Mouse (Mus musculus) B cell, adult 2 months (primary cell): ENCODE measurements around the gene Trim41.
A peak's percentile ranks its signal among the peaks of the same experiment; 100 is the strongest.
"Not testable (repeated sequence)": the region's sequence is repeated elsewhere in the genome, so short reads cannot be mapped to it uniquely, and the experiment has no call there.

ENCODE experiments used
- DNase-seq, 2 experiments: peaks; one replicate each; pipeline ENCODE4 v3.0.0; 2022

The Trim41 gene

GRCm38 (mm10) chr11:48816800-48817665 lies at the start of gene Trim41:
TSS of gene Trim41 (minus strand) at chr11:48817353.
- DNase-seq, result peak; percentile 100

GRCm38 (mm10) chr11:48866481-48866880 lies 49.3 kb upstream of the Trim41 start:
- no peak for DNase-seq

GRCm38 (mm10) chr11:48863808-48864207 lies 46.7 kb upstream of the Trim41 start:
- DNase-seq, result no peak

GRCm38 (mm10) chr11:48862784-48863319 lies 45.7 kb upstream of the Trim41 start:
- no peak for DNase-seq

- peak; percentile 72 to 80 for DNase-seq
Measured at GRCm38 (mm10) chr11:48859014-48859413, 41.9 kb upstream of the Trim41 start.

GRCm38 (mm10) chr11:48853474-48854180 lies 36.5 kb upstream of the Trim41 start:
- peak; percentile 91 for DNase-seq

- DNase-seq, result no peak
Measured at GRCm38 (mm10) chr11:48852624-48853473, 35.7 kb upstream of the Trim41 start.

- DNase-seq, result no peak
Measured at GRCm38 (mm10) chr11:48852190-48852589, 35.0 kb upstream of the Trim41 start.

- peak in 1 of 2 experiments; percentile 46 for DNase-seq
Measured at GRCm38 (mm10) chr11:48851270-48851995, 34.3 kb upstream of the Trim41 start.

GRCm38 (mm10) chr11:48850240-48850639 lies 33.1 kb upstream of the Trim41 start:
- DNase-seq, result no peak

- no peak for DNase-seq
Measured at GRCm38 (mm10) chr11:48846881-48847280, 29.7 kb upstream of the Trim41 start.

- DNase-seq, result not testable (repeated sequence)
Measured at GRCm38 (mm10) chr11:48846362-48846761, 29.2 kb upstream of the Trim41 start.

- no peak for DNase-seq
Measured at GRCm38 (mm10) chr11:48845244-48845815, 28.2 kb upstream of the Trim41 start.

- DNase-seq, result no peak
Measured at GRCm38 (mm10) chr11:48844309-48844708, 27.2 kb upstream of the Trim41 start.

GRCm38 (mm10) chr11:48843202-48843601 lies 26.0 kb upstream of the Trim41 start:
- DNase-seq, result peak; percentile 75 to 79

GRCm38 (mm10) chr11:48842378-48842792 lies 25.2 kb upstream of the Trim41 start:
- peak; percentile 74 to 77 for DNase-seq

- DNase-seq, result peak; percentile 38 to 50
Measured at GRCm38 (mm10) chr11:48841213-48841612, 24.1 kb upstream of the Trim41 start.

GRCm38 (mm10) chr11:48840805-48841204 lies 23.7 kb upstream of the Trim41 start:
- no peak for DNase-seq

- DNase-seq, result peak; percentile 39 to 46
Measured at GRCm38 (mm10) chr11:48838879-48839680, 21.9 kb upstream of the Trim41 start.

GRCm38 (mm10) chr11:48838181-48838797 lies 21.1 kb upstream of the Trim41 start:
- peak; percentile 85 to 88 for DNase-seq
